Mouse (Mus musculus): ENCODE data around the gene 3110040M04Rik. TPM values are rescaled to one million over a fixed set of nuclear protein-coding genes. Genes with fewer than 3 reads are reported as not detected.
A peak's percentile ranks its signal among the peaks of the same experiment; 100 is the strongest.

3110040M04Rik gene
- polyA plus RNA-seq, 2 experiments from 2014 or later, result not detected

DNA sequence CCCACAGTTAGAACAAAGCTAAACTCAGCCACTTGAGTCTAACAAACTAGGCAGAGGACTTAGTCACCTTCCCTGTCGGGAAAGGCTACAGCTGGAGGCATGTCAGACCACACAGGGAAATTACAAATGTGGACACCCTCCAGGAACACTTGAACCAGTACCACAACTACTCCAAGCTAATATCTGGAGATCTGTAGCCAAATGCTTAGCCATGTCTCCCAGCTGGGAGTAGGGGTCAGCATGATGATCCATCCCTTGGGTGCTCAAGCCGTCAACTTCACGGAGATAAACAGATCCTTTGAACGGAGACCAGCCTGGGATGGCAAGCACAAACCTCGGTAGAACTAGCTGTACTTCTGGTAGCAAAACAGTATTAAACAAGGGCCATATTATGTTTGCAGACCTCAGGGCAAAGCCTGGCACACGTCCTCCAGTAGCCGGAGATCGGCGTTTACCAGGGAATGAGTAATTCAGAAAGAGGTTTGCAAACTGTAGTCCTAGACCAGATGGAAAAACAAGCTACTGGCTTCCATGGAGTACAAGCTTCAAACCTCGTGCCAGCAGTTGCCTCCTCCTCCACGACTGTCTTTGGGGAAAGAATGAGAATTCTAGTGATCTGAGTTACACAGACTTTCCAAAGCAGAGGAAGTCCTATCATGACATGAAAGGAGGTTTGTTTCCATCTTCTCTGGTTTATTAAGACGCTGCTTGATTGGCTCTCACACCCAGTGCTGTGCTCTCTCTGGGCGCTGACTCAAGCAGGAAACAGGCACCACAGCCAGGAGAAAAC lies 32.4 kb downstream of the 3110040M04Rik start:
- peak; percentile 87 for ATAC-seq

DNA sequence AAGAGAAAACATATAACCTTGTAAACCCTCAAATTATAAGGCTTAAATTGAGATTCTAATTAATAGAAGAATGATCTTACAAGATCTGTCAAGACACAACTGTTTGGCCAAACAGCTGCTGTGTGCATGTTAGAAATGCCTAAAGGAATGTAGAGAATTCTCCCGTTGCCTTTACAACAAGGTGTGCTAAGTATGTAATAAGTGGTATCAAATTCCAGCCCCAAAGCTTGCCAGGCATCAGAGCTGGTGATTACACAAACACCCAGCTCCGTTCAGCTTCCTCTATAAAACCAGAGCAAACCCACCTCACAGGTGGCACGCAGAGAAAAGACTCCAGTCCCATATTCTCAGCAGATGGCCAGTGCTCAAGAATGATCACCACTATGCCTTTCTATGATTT lies 33.9 kb downstream of the 3110040M04Rik start:
- no peak for ATAC-seq

DNA sequence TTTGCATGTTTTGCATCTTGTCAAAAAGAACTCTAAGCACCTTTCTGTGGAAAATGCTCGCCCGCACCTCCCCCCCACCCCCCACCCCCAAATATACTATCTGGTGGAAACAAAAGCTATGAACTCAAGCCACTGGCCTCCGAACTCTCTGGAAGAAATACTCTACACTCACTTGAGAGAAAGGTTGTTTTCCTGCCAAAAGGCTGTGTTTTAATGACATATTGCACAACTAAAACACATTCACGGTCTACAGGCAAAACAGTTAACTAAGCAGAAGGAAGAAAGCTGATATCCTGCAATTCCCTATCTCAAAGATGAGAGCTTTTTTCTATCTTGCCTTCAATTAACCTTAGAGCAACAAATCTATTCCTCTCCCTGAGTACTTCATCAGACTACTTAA lies 39.4 kb downstream of the 3110040M04Rik start:
- ATAC-seq, result no peak

DNA sequence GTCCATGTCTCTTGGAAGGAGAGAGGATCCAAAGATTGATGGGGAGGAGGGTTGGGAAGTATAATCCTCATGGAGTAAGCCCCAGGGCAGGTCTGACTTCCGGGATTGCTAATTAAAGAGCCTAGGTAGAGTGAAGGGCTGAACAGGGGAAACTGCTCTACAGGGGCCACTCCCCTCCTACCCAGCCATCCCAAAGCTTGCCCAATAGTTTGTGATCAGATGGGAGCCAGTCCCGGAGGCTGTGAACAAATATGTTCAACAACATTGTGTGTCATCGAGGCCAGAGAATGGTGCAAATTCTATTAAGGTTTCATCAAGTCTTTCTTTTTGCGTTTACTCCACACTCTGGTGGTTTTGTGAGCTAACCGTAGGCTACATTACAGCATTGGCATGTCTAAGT lies 40.1 kb downstream of the 3110040M04Rik start:
- no peak for ATAC-seq

DNA sequence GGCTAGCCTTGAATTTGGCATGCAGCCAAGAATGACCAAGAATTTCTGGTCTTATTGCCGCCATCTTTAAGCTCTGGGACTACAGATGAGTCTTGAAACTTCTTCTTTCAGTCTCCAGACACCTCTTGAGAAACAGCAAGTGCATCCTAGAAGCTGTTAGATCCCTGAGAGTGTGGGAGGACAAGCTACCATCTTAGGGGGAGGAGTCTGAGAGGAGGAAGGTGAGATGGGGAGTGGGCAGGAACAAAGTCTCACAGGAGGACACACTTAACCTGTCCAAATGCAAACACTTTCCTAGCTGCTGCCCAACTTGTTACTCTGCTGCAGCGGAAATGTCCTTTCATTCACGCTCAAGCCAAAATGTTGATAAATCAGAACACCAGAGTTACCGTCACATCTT lies 40.8 kb downstream of the 3110040M04Rik start:
- no peak for ATAC-seq

DNA sequence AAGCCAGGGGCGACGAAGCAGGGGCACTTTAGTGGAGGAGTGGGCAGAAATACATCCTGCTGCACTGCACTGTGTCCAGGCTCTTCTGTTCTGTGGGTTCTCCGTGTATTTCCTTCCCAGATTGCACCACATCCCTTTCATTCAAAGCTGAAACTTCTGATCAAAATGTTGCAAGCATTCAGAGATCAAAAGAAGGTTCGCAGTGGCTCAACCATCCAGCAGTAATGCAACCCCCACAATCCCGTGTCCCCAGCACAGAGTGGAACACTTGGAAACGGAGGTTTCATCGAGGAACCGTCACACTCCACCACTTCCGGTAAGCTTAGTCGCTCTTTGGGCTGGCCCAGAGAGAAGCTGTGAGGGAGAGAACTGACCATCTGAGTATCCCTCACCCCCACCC lies 41.2 kb downstream of the 3110040M04Rik start:
- no peak for ATAC-seq

DNA sequence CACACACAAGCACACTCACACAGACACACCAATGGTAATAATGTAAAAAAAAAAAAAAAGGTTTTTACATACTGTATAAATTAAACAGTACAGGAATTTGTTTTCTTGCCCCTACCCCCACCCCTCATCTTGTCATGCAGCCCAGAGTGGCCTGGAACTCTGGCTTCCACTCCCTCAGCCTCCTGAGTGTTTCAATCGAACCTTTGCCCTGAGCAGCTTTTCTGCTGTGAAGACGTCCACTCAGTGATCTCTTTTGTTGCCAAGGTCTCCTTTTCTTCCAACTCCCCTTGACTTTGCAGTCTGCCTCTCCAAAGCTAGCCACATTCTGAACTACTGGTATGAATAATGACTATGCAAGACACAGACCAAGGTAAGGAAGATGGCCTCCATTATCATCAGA lies 41.9 kb downstream of the 3110040M04Rik start:
- no peak for ATAC-seq

DNA sequence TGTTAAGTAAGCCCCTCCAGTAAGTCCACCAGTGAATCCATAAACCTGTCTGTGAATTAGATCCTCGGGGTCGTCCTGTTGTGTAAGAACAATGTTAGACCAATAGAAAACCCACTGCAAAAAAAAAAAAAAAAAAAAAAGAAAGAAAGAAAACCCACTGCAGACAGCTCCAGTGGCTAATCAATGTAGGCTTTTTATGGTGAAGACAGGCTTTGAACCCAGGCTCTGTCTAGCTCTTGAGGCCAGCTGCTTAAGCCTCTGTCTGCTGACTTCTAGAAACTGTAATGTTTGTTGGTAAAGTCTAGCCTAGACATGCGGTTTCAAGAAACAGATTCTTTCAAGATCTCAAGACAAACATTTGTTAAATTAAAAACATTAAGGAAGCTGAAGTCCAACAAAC lies 46.2 kb downstream of the 3110040M04Rik start:
- no peak for ATAC-seq

DNA sequence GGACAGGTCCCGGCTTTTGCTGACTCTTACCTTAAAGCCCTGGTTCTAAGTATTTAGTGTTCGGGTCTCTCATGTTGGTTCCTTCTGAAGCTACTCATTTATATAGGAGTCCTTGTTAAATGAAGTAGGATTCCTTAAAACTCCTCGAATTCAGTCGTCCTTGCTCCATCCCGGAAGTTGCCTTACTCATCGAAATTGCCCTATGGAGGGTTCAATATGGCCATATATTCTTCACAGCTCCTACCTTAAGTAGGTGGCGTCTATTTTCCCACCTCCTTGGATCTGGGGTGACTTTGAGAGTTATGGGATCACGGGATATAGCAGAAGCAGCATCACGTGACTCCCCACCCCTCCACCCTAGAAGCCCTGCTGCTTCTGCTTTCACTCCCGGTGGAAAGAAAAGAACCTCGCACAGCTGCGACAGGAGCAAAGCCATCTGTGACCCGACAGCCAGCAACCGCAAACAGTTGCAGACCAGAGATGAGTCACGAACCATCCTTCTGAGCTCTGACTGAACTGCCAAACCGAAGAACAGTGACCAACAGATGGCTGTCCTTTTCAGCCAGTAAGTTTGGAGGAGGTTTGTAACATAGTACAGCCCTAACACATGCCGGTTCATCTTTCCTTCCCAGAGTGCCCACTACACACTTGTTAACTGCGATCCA lies 46.7 kb downstream of the 3110040M04Rik start:
- ATAC-seq, result peak; percentile 41

DNA sequence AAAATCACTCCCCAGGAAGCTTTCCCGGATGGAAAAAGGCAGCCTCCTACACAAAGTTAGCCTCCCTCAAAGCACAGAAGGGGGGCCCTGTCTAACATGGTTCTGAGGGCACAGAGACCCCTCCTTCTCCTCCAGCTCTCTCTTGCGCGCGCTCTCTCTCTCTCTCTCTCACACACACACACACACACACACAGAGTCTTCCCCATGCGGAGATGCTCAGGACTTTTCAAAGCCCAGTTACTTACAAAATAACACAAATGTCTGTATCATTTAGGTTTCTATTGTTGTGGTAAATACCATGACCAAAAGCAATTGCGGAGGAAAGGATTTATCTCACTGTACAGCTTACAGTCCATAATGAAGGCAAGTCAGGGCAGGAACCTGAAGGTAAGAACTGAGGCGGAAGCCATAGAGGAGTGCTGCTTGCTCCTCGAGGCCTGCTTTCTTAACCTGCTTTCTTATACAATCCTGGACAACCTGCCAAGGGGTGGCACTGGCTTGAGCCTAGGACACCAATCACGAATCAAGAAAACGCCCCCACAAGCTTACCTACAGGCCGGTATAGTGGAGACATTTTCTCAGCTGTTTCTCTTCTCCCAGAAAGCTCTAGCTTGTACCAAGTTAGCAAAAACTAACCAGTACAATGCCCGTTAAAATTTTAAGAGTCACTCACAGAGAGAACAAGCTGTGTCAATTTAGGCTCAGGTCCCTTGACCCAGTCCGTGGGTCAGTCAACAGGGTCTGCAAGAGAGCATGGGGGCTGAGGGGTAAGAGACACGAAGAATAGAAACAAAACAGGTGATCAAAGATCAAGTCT lies 47.5 kb downstream of the 3110040M04Rik start:
- peak; percentile 14 for ATAC-seq

Other genes with a start within 250 kb of the 3110040M04Rik start
- gene Hmcn1, start 210.7 kb upstream of the 3110040M04Rik start, polyA plus RNA-seq (2017; shearing (Covaris generic)), result not detected
- not detected for gene Gm47985, start 21.6 kb upstream of the 3110040M04Rik start, polyA plus RNA-seq (2017; shearing (Covaris generic))
- not detected for gene Gm8947, start 11.7 kb upstream of the 3110040M04Rik start, polyA plus RNA-seq (2017; shearing (Covaris generic))
- gene Gm47995, start 5.7 kb upstream of the 3110040M04Rik start, polyA plus RNA-seq (2017; shearing (Covaris generic)), result not detected
- gene Gm47996, start 6.0 kb downstream of the 3110040M04Rik start, polyA plus RNA-seq (2017; shearing (Covaris generic)), result not detected
- gene Ivns1abp, start 140.4 kb downstream of the 3110040M04Rik start, polyA plus RNA-seq (2017; shearing (Covaris generic)), result 100 to 1,000 TPM; 108 to 127 TPM
- 10 to 100 TPM; 41.5 to 57.0 TPM for gene Swt1, start 224.3 kb downstream of the 3110040M04Rik start, polyA plus RNA-seq (2017; shearing (Covaris generic))
- 10 to 100 TPM; 35.7 to 46.8 TPM for gene Trmt1l, start 224.4 kb downstream of the 3110040M04Rik start, polyA plus RNA-seq (2017; shearing (Covaris generic))

Data from CD4-positive, CD25-positive, alpha-beta regulatory T cell, adult 4 months (primary cell).